Mouse (Mus musculus) adrenal gland, adult 18-20 months (tissue): Measurements from ENCODE around the gene Schip1. TPM values are rescaled to one million over a fixed set of nuclear protein-coding genes. Genes with fewer than 3 reads are reported as not detected.

ENCODE experiments used
- DNase-seq, 2 experiments: peaks; one replicate each; pipeline ENCODE4 v3.0.0; 2021 to 2022; ENCODE audit warnings: low spot score in 2 of 2
- total RNA-seq, 2 experiments: library from RNA; stranded (reverse); gene quantifications; 1 replicate in 1 of 2; 2 replicates in 1 of 2; pipeline ENCODE4 v1.2.3; 2021

Gene Schip1
- total RNA-seq, 2 experiments from 2014 or later: 7.1 to 10.1 TPM

DNA sequence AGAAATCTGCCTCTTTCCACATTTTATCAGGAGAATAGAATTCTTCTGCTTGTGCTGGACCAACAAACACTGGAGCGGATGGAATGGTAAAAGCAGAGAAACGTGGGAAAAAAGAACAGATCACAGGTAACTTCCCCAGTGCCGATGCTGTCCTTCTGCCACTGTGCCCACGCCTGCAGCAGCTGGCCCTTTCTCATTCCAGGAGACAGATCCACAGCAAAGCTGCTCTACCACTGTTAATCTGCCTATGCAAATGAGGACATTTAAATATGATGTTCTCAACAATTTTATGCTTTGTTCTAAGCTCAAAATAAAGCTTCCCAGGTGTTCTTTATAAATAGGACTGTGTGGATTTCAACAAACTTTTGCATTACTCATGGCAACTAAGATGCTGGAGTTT is 203.3 kb downstream of the Schip1 start:
- DNase-seq: no peak

DNA sequence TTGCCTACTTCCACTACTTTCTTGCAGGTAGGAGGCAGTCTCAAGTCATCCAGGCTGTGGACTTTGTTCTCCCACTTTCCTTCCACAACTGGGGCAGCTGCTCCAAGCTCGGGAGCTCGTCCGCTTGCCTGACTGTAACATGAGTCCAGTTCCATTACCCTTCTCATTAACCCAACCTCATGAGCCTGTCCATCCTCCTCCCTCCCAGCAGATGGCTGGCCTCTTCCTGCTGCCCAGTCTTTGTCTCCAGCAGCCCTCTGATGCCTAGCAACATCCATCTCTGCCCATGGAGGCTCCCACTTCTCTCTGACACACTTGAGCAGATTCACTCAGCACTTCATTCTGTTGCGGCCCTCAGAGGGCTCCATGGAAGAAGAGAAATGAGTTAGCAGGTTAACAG is 204.6 kb downstream of the Schip1 start:
- DNase-seq: no peak

DNA sequence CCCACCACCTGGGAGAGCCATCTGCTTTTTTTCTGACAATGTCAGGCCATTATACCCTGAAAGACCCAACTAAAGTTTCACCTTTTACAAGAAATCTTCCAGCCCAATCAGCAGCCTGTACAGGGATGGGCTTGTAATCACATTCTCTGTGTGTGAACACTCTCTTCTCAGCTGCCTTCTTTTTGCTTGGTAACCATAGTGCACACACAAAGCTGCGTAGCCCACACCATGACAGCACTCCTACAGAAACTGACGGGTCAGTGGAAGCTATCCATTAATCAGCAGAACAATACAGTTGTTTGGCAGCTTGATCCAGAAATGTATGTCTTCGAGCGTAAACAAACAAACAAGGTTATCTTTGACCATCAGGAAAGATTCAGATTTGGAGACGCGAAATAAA is 205.6 kb downstream of the Schip1 start:
- no peak for DNase-seq

DNA sequence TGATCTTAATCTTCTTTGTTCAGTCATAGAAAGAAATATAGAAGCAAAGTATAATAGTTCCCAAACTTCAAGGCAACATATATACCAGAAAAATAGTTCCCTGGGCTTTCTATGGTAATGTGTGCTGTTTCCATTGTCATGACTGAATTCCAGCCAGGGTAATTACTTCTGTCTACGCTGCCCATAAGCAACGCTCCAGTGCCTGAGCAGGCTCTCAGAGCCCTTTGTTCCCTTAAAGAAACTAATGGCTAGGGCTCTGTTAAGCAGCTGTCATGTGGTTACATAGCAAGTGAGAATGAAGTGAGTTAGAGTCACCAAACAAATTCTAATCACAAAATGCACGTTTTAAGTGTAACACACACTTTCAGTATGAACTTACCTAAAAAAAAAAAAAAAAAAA is 206.9 kb downstream of the Schip1 start:
- DNase-seq: no peak

DNA sequence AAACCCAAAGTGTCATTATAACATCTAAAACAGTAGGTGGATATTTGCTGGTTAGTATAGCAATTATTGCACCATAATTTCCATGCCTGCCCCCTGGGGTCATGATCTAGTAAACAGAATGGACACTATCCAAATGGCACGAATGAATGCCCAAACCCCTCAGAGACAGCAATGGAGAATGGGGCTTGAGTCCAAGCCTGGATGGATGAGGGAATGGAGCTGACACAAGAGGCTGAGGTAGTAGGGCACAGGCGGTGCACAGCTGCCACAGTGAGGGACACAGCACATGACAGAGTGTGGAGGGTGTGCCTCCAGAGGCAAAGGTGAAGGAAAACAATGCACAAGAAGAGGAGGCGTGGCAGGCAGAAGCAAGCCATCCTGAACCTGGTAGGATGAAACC is 207.3 kb downstream of the Schip1 start:
- DNase-seq: no peak

DNA sequence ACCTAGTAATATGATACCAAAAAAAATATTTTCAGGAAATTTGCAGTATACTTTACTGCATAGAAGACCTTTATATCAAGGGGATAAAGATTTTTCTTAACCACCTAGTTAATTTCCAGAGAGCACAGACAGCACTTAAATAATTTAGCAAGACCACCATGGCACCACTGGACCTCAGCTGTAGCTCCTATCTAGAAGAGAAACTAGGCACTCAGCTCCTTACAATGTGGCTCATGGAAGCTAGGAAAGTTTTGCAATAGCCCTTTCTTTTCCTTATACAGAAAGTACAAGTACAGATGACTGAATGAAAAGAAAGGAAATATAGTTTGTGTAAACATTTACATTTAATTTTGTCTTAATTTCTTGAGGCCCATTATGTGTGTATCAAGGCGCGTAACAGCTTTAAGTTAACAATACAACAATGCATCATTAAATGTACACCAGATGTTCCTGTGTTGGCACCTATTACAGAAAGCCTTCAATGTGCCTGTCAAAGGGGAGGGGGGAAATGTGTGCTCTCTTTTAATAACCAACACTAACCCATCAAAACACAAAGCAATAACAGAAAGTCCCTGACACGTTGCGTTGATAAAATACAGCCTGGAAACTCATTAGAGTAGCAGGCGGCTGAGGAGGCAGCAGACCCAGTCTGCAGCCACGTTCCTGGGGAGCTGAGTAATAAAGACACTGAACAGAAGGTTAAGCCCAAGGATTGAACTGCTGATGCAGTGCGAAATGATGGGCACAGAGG is 218.4 kb downstream of the Schip1 start:
- DNase-seq: no peak

DNA sequence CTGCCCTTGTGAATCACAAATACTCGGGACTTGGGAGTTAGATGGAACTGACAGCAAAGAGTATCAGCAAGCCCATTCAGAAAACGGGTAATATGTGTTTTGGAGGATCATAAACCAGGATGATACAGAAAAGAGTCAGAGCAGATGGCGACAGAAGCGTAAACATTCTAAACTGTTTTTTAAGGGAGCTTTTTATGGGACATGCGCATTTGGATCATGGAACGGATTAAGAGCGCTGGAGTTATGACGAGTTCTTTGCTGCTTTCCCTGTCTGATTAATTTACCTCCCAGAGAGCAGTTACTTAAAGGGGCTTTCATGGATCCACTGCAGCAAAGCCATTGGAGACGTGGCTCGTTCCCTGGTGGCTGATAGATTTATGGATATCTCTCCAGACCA is 219.0 kb downstream of the Schip1 start:
- no peak for DNase-seq

DNA sequence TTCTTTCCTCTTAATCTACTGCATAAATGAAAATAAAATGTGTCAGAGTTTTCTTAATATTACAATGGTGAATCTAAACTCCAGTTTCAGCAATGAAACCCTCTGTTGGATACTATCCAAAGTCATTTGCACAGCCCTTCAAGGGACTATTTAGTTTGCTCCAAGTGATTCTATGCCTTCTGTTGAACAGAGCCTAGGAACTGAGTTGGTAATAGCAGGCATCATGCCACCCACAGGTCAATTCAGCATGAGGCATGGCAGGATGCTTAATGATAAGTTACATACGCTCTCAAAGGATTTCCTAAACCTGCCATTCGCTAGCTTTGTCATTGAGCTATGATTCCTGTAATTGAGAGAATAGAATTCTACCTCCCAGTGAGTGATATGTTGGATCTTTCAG is 219.9 kb downstream of the Schip1 start:
- DNase-seq: no peak

DNA sequence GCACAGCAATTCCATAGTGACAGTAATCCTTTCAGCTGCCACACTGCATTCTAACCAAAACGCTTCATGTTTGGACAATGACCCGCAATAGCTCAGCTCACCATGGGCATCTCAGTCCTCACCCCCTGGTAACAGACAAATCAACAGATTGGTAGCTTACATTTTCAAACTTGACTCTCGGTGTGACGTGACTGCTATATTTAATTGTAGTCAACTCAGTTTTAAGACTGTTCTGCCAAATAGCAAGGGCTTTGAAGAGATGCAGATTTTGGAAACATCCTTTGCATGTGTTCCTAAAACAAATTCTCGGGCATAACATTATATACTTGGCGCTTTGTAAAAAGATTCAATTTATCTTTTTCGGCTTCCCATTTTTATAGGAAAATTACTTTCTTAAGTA is 232.2 kb downstream of the Schip1 start:
- DNase-seq: no peak

DNA sequence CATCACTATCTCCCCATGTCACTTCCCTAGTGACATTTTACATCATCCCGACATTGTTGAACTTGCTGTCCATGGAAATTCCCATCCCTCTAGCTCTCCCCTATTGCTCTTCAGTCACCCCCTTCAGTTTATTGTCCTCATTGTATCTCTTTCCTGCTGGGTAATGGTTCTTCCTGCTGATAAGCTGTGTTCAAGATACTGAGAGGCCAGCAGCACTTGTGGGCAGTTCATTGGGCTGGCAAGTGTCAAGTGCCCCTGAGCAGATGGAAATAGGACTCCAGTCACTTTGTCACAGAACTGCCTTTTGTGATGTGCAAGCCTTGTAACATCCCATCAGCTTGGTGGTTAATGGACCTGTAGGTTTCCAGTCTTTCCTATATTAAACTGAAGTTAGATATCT is 241.0 kb downstream of the Schip1 start:
- no peak for DNase-seq

DNA sequence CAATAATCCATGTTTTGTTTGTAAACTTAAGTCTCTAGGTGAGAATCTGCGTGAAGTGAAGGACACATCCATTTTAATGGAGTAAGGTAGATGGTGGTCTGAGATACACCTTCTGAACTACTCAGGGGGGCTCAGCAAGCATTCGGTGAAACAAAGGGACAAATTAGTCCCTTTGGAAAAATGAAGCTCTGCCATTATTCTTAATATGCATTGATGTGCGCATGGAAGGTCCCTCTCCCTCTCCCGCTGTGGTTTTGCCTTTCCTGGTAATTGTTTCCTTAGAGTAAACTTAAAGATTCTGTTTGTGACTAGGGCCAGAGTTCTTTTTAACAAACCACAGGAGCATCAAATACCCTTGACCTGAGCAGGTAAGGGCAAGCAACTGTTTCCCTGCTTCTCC is 242.1 kb downstream of the Schip1 start:
- DNase-seq: no peak

DNA sequence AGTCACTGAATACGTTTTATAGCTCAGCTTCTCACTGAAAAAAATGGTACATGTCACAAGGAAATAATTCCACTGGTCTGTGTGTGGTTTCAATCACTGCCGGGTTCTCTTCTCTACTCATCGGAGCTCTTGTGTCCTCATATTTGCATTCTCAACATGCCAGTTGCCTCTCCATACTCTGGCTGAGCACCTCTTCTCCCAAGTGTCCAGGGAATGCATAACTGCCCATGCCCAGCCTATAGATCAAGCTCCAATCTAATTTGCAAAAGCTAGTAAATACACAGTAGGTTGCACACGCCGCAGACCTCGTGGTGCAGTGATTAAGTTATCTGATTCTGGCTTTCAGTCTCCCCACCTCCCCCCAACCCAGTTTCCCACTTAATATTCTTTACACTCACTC is 261.0 kb downstream of the Schip1 start:
- DNase-seq: no peak

DNA sequence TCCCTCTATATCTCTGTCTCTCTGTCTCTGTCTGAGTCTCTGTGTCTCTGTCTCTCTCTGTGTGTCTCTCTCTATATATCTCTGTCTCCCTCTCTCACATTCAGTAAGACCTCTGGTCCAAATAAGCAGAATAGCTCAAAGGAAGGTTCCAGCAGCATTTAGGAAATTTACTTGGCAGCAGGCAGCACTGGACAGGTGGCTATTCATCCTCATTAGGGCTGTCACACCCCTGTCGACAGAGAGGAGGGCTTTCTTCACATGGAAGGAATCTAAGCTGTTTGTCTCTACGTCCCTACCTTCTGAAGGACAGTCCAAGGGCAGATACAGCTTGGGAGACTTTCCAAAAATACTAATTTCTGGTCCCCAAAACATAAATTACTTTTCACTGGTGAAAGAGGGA is 267.9 kb downstream of the Schip1 start:
- DNase-seq: no peak

DNA sequence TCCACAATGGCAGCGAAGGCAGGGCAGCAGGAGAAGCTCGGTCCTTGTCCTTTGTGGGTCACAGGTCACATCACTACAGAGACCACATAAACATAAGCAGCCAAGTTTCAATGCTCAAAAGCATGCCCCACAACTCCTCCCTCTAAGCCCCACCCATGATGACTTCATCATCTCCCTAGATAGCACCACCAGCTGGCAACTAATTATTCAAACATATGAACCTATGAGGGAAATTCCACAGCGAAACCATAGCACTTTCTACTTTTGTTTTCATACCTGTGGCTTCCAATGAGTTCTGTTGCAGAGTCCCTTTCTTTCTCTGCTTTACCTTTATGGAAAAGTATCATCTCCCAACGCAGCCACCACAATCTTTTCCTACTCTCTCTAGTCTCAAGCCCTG is 270.9 kb downstream of the Schip1 start:
- no peak for DNase-seq

DNA sequence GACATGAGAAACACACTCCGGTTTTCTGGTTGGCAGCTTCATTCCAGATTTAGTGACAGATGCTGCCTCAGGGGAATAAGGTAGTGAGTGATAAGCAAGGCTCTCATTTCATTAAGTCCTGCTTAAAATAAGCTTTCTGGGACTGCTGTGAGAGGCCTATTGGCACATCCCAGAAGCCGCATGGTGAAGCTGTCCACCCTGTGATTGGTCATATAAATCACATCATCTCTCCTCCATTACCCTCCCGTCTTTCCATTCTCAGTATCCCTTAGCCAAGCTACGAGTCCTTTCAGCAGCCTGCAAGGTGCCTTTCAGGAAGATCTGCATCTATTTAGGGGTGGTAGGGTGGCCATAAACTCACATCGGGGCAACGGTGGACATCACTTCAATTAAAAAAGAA is 286.0 kb downstream of the Schip1 start:
- DNase-seq: no peak

DNA sequence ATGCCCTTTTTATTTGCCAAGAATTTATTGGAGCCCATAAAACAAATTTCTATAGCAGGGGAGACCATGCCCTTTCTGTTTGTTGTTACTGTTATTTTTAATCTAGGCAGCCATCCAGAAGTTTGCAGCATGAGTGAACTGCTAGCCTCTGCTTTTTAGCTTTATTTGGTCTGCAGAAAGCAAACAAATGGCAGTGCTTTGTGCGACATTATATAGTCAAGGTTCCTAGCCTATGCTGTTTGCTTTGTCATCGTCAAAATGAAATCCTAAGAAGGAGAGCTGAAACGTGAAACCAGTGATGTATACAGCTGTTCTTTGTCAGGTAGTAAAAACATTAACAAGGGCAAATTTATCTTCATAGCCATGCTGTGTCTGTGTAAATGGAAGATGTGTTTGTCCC is 286.9 kb downstream of the Schip1 start:
- no peak for DNase-seq

DNA sequence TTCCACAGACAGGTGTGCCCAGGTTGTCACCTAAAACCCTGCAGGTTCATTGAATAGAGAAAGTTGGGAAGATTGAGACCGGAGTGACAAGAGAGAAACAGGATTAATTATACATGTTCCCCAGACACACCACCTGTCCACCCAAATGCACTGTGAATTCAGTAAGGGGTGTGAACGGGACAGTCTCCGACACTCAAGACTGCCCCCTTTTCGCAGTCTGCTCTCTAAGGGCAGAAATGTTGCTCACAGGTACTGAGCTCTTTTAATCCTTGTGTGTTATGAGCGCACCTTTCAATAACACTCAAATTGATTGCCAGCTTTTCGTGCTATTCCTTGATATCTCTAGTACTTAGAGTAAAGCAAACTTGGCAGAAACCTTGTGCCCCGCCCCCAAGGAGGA is 288.4 kb downstream of the Schip1 start:
- no peak for DNase-seq

DNA sequence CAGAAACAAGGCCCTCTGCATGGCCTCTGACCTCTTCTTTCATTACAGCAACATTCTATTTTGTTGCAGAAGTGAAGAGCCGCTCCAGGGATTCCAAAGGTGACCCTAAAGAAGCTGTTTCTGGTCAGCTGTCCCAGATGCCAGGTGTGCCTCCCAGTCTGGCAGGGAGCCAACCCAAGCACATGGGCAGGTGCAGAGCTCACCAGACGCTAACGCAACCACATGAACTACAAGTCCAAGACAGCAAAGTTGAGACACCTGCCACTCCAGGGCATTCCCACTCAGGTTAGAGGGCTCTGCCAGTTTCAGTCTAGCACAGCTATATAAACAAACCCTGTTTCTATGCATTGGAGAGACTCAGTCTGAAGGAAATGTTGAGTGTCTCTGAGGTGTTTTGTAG is 288.9 kb downstream of the Schip1 start:
- DNase-seq: no peak

DNA sequence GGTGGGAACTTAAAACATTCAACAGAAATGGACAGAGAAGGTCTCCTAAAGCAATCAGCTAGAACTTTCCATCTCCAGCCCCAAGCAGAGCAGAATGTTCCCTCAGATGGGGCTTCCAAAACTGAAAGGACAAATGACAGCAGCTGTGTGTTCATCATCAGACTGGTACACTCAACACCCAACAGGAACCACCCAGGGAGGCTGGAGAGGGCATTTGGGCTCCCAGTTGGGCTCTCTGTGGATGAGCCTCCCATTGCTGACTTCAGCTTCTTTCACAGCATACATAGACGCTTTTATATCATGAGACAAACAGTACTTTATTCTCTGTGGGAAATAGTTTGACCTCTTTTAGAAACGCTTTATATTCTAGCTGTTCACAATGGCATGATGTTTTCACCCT is 291.9 kb downstream of the Schip1 start:
- no peak for DNase-seq

DNA sequence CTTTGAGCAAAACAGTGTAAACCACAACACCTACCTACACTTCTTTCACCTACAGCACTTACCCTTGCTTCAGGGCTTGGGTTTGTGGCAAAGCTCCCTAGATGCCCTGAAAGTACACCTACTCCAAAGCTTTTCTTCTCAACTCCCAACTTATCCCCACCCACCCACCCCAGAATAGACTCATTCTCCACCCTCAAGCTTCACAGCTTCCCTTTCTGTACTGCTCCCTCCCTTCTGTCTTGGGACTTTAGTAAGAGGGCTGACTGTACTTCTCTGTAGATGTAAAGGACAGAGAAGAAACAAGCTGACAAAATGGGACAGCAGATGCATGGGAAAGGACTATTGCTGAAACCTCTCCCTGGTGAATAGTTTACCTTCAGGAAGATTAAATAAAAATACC is 303.4 kb downstream of the Schip1 start:
- DNase-seq: no peak

DNA sequence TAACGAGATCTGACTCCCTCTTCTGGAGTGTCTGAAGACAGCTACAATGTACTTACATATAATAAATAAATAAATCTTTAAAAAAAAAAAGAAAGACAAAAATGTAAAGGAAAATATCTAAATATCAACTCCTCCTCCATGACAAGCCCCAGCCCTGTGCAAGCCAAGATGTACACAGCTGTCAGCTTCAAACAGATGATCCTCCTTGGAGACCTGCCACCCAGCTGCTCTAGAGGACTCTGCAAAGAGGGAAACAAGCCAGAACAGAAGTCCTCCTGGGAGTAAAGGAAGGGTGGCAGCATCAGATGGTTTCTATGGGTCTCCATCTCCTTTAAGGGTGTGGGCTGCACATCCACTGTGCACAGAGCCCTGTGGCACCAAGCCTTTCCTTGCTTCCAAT is 308.3 kb downstream of the Schip1 start:
- DNase-seq: no peak

DNA sequence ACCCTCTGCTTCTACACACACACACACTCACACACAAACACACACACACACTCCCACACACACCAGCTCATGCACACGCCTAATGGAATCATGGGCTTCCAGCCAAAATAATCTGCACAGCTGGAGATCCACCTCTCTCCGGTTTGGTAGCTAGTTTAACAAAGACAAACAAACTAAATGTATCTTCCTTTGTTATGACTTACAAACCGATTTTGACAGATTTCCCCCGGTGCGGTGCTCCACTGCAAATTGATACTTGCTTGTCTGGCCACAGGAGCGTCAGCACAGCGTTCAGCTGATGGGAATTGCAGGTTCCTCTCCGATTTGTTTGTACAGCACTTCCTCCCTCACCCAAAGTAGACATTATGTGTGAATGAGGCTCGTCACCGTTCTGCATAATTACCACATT is 310.5 kb downstream of the Schip1 start:
- no peak for DNase-seq

DNA sequence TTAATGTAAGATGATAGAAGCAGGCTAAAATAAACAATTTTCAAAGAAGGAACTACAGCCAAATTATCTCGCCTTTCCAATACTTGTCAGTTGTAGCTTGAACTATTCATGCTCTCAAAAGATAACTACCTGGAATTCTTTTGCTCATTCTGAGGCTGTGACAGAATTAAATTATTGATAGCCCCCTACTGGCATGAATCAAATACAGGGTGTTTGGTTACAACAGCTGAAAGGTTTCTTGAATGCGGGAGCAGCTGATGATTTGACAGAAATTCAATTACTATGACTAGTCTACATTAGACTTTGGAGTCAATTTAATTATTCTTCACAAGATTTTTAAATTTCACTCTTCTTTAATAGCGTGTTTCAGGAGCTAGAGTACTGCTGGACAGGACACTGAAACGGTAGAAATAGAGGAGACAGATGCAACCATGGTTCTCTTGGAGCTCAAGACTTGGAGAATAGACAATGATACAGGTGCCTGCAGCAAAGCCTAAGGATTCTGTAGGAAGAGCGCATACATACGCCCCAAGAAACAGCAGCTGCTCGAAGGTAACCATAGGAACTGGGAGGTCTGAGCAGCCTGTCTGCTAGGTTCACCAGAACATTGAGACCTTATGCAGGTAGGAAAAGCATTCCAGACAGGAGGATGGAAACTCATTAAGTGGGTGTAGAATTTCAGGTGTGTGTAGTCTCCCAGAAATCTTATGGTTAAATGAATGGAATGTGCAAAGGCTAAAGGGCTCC is 313.0 kb downstream of the Schip1 start:
- DNase-seq: no peak
